Mouse (Mus musculus): ENCODE measurements around the gene Supt6.

Supt6 gene

DNA sequence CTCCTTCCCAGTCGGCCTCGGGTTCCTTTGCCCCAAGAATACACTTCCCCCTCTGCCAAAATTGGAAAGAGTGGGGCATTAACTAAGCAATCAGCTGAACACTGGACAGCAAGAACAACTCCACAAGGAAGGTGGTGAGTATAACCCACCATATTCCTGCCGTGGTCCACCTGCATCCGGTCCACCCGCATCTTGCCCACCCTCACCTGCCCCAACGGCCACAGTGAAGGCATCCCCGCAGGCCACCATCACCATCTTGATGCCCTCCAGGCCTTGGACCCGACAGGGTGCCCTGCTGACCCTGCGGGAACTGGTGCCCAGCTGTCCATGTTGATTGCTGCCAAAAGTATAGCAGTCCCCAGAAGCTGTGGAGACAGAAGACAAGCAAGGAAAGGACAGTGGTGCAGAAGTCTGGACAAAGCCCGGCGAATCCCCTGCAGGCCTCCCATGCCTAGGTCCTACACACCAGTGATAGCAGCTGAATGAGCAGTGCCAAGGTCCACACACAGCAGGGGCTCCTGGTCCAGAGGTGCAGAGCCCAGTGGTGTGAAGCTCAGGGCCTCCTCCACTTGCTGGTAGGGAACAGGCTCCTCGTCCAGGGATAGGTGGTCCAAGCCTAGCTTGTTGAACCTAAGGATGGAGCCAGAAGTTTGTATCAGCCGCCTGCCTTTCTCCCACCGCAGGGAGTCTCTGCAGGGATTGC, 78.4 kb downstream of the Supt6 start:
- DNase-seq (ENCODE audit: extremely low spot score, low read depth, low spot score) = no peak

DNA sequence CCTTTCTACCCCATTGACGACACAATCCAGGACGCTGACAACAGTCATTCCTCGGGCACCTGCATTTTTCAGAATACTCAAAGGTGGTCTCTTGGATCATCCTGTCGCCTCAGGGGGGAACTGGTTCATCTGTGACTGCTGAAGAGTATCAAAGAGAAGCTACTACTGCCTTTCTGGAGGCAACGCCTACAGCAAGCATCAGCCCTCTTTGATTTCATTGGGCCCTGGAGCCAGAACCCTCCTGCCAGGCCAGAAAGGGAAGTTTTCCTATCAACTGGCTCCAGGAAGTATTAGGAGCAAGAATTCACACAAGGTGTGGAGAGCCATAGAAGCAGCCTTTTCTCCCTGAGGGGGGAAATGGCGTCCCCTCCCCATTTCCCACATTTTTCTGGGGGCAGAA, 79.1 kb downstream of the Supt6 start:
- no peak for DNase-seq (ENCODE audit: extremely low spot score, low read depth, low spot score)

- DNase-seq (ENCODE audit: extremely low spot score, low read depth, low spot score) = no peak
These were observed 79.6 kb downstream of the Supt6 start for GRCm38 (mm10) chr11:78166161-78166560.

DNA sequence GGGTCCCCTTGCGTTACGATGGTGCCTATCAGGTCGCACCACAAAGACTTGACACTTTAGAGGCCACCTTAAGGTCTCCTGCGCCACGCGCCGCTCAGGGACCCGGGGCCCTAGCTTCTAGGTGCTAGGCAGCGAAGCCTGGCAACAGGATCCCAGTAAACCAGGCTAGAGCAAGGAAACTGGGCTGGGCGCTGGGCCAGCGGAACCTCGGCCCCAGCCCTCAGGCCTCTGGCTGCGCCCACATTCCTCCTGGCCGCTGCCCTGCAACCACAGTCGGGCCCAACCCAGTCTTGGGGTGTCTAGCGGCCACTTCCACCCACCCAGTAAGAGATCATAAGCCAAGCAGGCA, 80.1 kb downstream of the Supt6 start:
- no peak for DNase-seq (ENCODE audit: extremely low spot score, low read depth, low spot score)

DNA sequence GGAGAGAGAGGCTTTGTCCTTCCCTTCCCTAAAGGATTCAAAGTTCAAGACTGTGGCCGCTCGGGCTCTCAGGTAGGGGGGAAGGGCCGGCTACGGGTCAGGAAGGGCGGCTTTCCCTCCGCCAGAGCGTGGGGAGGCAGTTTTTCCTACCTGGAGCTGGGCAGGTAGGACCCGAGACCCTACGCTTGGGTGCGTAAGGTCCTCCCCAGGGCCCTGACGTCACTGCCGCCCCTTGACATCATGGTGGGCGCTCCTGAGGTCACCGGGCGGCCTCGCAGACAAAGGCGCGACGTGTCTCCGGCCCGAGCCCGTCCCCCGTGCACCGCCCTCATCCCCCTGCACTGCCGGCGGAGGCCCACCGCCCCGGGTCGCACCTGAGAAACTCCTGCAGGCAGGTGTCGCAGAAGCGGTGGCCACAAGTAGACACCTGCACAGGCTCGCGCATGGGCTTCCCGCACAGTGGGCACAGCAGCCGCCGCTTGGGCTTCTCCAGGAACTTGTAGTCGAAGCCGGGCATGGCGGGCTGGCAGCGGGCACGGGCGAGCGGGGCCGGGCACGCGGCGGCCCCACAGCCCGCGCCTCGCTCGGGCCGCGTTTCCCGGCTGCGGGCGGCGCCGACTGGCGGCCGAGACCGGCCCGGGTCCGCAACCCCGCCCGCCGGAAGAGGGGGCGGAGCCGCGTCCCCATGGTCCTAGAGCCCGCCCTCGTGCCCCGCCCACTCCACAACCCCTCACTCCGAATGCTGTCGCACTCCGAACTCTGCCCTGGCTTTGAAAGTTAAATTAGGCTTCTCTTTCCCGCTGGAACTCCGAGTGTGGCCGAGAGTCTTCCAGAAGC, 80.6 kb downstream of the Supt6 start, which contains the start of gene Traf4:
Traf4 (minus strand) TSS at position 666 of the 837 bp plus-strand sequence.
- DNase-seq (ENCODE audit: extremely low spot score, low read depth, low spot score) = no peak

DNA sequence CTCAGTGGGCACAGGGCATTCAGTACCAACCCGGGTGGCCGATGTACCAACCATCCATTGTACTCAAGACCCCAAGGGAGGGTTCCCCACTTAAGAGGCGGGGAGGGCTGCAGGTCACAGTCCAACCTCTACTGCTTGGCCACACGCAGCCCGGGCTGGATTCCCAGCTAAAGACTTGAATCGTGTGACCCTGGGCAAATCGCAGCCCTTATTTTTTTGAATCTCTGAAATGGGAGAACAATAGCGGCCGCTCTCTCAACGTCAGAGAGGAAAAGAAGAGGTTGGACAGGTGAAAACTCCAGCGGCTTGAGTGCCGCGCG, 81.2 kb downstream of the Supt6 start:
- no peak for DNase-seq (ENCODE audit: extremely low spot score, low read depth, low spot score)

DNA sequence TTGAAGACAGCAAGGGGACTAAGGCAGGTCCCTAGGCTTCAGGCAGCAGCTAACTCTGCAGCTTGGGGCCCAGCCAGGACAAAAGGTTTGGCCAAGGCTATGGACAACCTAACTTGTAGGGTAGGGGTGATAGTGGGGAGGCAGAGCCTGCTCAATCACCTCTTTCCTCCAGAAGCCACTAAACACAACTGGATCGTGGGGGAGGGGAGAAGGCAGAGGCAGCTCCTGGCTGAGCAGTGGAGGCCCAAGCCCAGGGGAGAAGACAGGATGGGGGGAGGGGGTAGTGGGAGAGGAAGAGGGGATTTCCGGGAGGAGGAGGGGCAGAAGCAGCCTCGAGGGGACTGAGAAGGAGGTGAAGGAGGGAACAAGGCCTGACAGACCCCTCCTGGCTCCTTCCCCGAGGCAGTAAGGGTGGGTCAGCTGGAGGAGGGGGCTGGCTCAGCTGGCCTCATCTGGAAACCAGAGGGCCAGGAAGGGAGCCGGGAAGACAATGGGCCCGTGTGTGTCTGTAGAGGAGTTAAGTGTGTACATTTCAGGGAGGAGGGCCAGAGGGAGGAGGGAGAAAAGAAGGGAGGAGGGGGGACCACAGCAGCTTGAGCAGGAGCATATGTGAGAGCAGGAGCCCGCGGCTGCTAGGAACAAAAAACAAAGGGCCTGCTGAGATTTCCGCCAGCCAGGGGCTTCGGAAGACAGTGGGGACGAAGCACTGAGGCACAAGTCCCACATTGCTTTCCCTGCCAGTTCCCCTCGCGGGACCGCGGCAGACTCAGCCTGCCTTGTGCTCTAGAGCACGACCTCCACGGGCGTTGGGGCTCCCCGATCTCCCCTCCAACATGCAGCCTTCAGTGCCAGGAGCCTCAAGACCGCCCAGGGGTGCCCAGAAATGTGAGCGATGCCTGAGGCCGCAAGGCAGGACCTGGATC, 81.8 kb downstream of the Supt6 start:
- no peak for DNase-seq (ENCODE audit: extremely low spot score, low read depth, low spot score)

DNA sequence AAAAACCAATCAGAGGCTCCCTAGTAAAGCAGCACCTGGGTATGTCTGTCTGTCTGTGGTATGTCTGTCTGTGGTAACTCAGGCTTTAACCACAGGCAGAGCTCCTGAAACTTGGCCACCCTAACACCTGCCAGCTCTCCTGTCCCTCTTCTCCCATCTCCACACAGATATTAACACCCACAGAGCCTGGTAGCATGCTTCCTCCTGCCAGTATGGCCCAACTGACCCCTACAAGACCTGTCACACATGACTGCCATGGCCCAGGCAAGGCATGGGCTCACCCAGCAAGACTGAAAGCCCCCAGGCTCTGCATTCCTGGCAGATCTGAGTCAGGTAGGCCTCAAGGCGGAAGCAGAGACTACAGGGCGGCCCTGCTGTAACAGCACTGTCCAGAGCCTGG, 82.7 kb downstream of the Supt6 start:
- DNase-seq (ENCODE audit: extremely low spot score, low read depth, low spot score) = no peak

DNA sequence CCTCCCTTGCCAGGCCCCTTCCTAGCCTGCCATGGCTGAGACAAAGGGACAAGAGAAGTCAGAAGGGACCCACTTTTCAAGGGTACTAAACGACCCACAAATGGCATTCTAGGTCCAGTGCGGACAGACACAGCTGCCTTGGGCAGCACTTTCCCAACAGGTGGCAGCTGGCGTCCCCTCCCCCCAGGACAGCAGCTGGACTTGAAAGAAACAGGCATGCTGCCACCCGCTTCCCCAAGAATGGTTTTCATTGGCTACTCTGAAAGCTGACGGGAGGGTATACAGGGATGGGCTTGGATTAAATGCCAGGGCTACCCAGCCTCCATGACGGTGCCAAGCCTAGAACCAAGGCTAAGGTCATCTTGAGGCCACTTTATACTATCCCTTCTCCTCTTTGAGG, 83.3 kb downstream of the Supt6 start:
- no peak for DNase-seq (ENCODE audit: extremely low spot score, low read depth, low spot score)

DNA sequence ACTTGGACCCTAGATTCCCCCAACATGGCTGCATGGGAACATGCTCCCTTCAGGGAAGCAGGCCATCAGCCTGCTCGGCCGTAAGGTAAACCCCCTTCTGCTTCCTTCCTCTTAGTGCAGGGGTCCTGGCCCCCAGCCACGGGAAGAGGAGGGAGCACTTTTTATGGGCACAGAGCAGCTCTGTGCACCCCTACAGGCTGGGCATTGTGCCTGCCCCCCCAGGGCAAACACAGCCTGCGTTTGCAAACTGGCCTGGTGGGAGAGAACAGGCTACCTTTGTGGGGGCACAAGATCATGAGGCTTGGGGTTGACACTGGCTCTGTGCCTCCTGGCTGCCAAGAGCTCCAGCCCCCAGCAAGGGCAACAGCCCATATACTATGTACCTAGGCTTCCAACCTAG, 83.8 kb downstream of the Supt6 start:
- DNase-seq (ENCODE audit: extremely low spot score, low read depth, low spot score) = no peak

DNA sequence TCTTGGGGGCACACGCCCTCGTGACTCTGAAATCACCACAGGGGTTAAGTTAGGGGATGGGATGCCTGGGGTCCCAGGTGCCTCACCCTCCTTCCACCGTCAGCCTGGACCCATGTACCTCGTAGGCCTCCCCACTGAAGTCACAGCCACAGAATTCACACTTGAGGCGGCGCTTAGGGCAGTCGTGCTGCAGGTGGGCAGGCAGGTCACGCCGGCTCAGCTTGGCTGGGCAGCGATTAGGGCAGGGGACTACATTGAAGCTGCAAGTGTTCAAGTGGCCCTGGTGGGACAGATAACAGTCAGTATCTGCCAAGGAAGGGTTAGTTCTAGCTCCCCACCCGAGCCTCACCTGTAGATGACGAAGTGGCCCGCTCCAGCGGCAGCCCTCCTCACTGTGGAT, 84.6 kb downstream of the Supt6 start:
- DNase-seq (ENCODE audit: extremely low spot score, low read depth, low spot score) = no peak

DNA sequence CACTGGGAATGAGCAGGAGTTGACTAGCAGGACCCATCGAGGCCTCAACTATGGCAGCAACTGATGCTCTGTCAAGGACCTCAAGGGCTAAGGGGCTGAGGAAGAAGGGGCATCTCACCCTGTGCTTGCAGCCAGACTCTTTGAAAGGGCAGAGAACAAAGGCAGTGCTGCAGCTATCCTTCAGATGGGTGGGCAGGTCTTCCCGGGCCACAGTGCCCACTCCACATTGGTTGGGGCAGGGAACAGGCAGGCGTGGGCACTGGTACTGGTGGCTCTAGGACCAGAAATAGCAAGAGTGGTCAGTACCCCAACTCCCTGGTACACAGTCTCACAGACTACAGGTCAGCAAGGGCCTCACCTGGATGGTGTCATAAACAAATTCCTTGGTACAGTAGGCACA, 85.1 kb downstream of the Supt6 start:
- DNase-seq (ENCODE audit: extremely low spot score, low read depth, low spot score) = no peak

- DNase-seq (ENCODE audit: extremely low spot score, low read depth, low spot score) = no peak
These were observed 85.6 kb downstream of the Supt6 start for GRCm38 (mm10) chr11:78160171-78160570.

- no peak for DNase-seq (ENCODE audit: extremely low spot score, low read depth, low spot score)
These were observed 86.2 kb downstream of the Supt6 start for GRCm38 (mm10) chr11:78159557-78159956.

DNA sequence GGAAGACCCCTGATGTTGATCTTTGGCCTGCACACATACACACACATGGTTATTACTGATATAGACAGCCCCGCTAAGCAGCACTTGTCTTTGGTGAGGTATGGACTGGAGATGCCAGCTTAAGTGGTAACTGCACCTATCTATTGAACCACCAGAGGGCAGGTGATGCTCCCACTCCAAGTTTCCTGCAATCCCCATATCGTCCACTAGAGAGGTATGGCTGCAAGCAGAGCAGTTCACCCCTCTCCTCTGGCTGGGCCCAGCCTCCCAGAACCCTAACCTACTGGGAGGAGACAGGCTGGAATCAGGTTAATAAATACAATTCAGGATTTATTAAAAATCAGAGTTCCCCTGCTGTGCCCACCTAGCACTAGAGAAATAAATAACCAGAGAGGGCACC, 86.7 kb downstream of the Supt6 start:
- peak; percentile 88 for DNase-seq (ENCODE audit: extremely low spot score, low read depth, low spot score)
